In genomic region chr10:71398383-71399145, GRCm38 (mm10) we compare ENCODE assay signal across 27 mouse cellular contexts. TPM values are rescaled to one million over a fixed set of nuclear protein-coding genes. Genes with fewer than 3 reads are reported as not detected.
DNase-seq lines count a peak whose midpoint lies in the region; TF ChIP-seq lines count a peak whose summit lies in the region.
"Had no signal": no experiment of that assay in that cellular context is flagged by ENCODE, and none has a peak within 500 bp of the region (broad histone marks: within the 10 kb centered on the region; RNA-seq: fewer than 3 reads in every experiment).

No protein-coding gene starts in this region.

- WGBS in small intestine, adult 2 months: 48% methylated on average over 10 of the region's 10 CpGs
- 82% methylated on average over 10 of the region's 10 CpGs for WGBS in limb, embryonic 10.5 days

- no peak overlapping the region for H3K27ac ChIP-seq in CH12.LX (ENCODE audit: insufficient read depth, low read depth)
- H3K27ac ChIP-seq in small intestine, adult 2 months (ENCODE audit: insufficient read depth, low read depth, low read length): peak overlapping the region; percentile 70
- no peak overlapping the region for H3K27ac ChIP-seq in gastrocnemius, adult 2 months
- H3K27ac ChIP-seq in limb, embryonic 10.5 days: no peak overlapping the region
- H3K27ac ChIP-seq: embryonic facial prominence, embryonic 13.5 days; forebrain, embryonic 13.5 days; heart, embryonic 13.5 days; hindbrain, embryonic 12.5 days; midbrain, embryonic 10.5 days; neural tube, embryonic 13.5 days had no signal

- intact Hi-C loops in gastrocnemius, adult 2 months (cut with DNase I): no loop called here

- no peaks in the 10 kb centered on the region for H3K36me3 ChIP-seq in CH12.LX (replicated peaks in 1 of 2; ENCODE audit: control insufficient read depth in 1 of 2, insufficient read depth in 1 of 2, low read length in 1 of 2)
- no peaks in the 10 kb centered on the region for H3K36me3 ChIP-seq in small intestine, adult 2 months (ENCODE audit: control insufficient read depth, insufficient read depth, low read length)
- no peaks in the 10 kb centered on the region for H3K36me3 ChIP-seq in limb, embryonic 10.5 days
- H3K36me3 ChIP-seq: embryonic facial prominence, embryonic 13.5 days; heart, embryonic 13.5 days; hindbrain, embryonic 12.5 days; midbrain, embryonic 10.5 days; neural tube, embryonic 13.5 days had no signal

- no peaks in the 10 kb centered on the region for H3K79me2 ChIP-seq in CH12.LX (replicated peaks; ENCODE audit: control insufficient read depth, extremely low read depth, insufficient read depth, poor library complexity, severe bottlenecking)

- no peak for TF ChIP-seq CTCF in CH12.LX (conservative IDR thresholded peaks at IDR 0.05 in 1 of 2, IDR thresholded peaks at IDR 0.05 in 1 of 2; ENCODE audit: low read depth in 2 of 2, low read length in 2 of 2)
- TF ChIP-seq CTCF in small intestine, adult 2 months (IDR thresholded peaks at IDR 0.05; ENCODE audit: extremely low read depth, insufficient read length, insufficient replicate concordance, low read depth, low read length): no peak
- no peak for TF ChIP-seq CTCF in gastrocnemius, adult 2 months (IDR thresholded peaks at IDR 0.05)

- H3K9ac ChIP-seq in CH12.LX (ENCODE audit: insufficient read depth, low read depth): no peak overlapping the region
- H3K9ac ChIP-seq: embryonic facial prominence, embryonic 13.5 days; forebrain, embryonic 13.5 days; heart, embryonic 13.5 days; hindbrain, embryonic 12.5 days; liver, postnatal 0 days; neural tube, embryonic 13.5 days had no signal

- H3K27me3 ChIP-seq in CH12.LX (replicated peaks): no peaks in the 10 kb centered on the region
- H3K27me3 ChIP-seq in small intestine, adult 2 months (ENCODE audit: control insufficient read depth, insufficient read depth, low read length): no peaks in the 10 kb centered on the region
- H3K27me3 ChIP-seq in limb, embryonic 10.5 days (ENCODE audit: low read depth, poor library complexity, severe bottlenecking): no peaks in the 10 kb centered on the region
- H3K27me3 ChIP-seq: embryonic facial prominence, embryonic 13.5 days; forebrain, embryonic 13.5 days; heart, embryonic 13.5 days; hindbrain, embryonic 12.5 days; neural tube, embryonic 13.5 days had no signal

- H3K9me3 ChIP-seq in CH12.LX (replicated peaks; ENCODE audit: low read length): peaks cover 4% of the 10 kb centered on the region
- H3K9me3 ChIP-seq in limb, embryonic 10.5 days (replicated peaks): no peaks in the 10 kb centered on the region
- H3K9me3 ChIP-seq: embryonic facial prominence, embryonic 13.5 days; hindbrain, embryonic 12.5 days; midbrain, embryonic 10.5 days had no signal

- TF ChIP-seq EP300 in CH12.LX (IDR thresholded peaks at IDR 0.05; ENCODE audit: low read length): no peak

- no peak for TF ChIP-seq POLR2A in CH12.LX (IDR thresholded peaks at IDR 0.05; ENCODE audit: low read depth, low read length)
- TF ChIP-seq POLR2A in small intestine, adult 2 months (IDR thresholded peaks at IDR 0.05; ENCODE audit: low read depth, low read length): no peak

- no peak overlapping the region for H3K4me2 ChIP-seq in CH12.LX (ENCODE audit: insufficient read depth, low read depth, poor library complexity, severe bottlenecking)
- H3K4me2 ChIP-seq: embryonic facial prominence, embryonic 13.5 days; forebrain, embryonic 13.5 days; heart, embryonic 13.5 days; hindbrain, embryonic 12.5 days; liver, embryonic 11.5 days; neural tube, embryonic 13.5 days had no signal

- H3K4me1 ChIP-seq in CH12.LX (ENCODE audit: control insufficient read depth in 1 of 2, insufficient read depth in 2 of 2): peaks cover 0 to 11% of the 10 kb centered on the region in 2 experiments; a peak in 3 of 4 replicates
- H3K4me1 ChIP-seq in small intestine, adult 2 months (ENCODE audit: control insufficient read depth, insufficient read depth, insufficient read length, low read length): peaks cover 13% of the 10 kb centered on the region; the same call in 1 of the 2 replicates
- no peaks in the 10 kb centered on the region for H3K4me1 ChIP-seq in limb, embryonic 10.5 days
- H3K4me1 ChIP-seq: embryonic facial prominence, embryonic 13.5 days; forebrain, embryonic 13.5 days; heart, embryonic 13.5 days; hindbrain, embryonic 12.5 days; midbrain, embryonic 10.5 days; neural tube, embryonic 13.5 days had no signal

- dilution Hi-C loops in CH12.LX (cut with MboI; ENCODE audit: extremely low pct_ligation_motif_present, extremely low pct_unique_long_range_greater_than_20kb, low sequenced_read_pairs): no loop called here

- DNase-seq in kidney, adult 9 months: peak; percentile 74
- no peak for DNase-seq in kidney, adult 18-20 months
- no peak for DNase-seq in CH12.LX (ENCODE audit: extremely low read depth)
- DNase-seq in brain, adult 2 months (ENCODE audit: low read depth, low spot score): peak; percentile 9
- DNase-seq in gastrocnemius, adult 2 months: no peak
- DNase-seq in limb, embryonic 10.5 days (ENCODE audit: low spot score): no peak
- DNase-seq: adrenal gland, postnatal 14 days; cerebellum, adult 8-10 months; cerebellum, postnatal 36 days; embryo, embryonic 11 days; gastrocnemius, postnatal 10 days; heart, adult 18-20 months; heart, postnatal 14 days; left cerebral cortex, postnatal 4 days; liver, postnatal 0 days; right cerebral cortex, postnatal 14 days; thymus, postnatal 14 days had no signal

- in situ Hi-C loops in CH12.LX (cut with MboI; ENCODE audit: low pct_ligation_motif_present, low pct_unique_long_range_greater_than_20kb, low sequenced_read_pairs): loop anchor here (5.0 to 10.0 kb wide), 2 partner anchors 54 to 76 kb away; partner anchors contain the start of genes Cisd1 and Ipmk

- no peak overlapping the region for H3K4me3 ChIP-seq in CH12.LX (replicated peaks in 1 of 3; ENCODE audit: low read depth in 2 of 3, low read length in 2 of 3, poor library complexity in 1 of 3)
- no peak overlapping the region for H3K4me3 ChIP-seq in small intestine, adult 2 months (ENCODE audit: low read depth, low read length)
- H3K4me3 ChIP-seq in gastrocnemius, adult 2 months: no peak overlapping the region
- no peak overlapping the region for H3K4me3 ChIP-seq in limb, embryonic 10.5 days
- H3K4me3 ChIP-seq: embryonic facial prominence, embryonic 13.5 days; erythroblast, embryonic 14.5 days; forebrain, embryonic 13.5 days; heart, embryonic 13.5 days; hindbrain, embryonic 12.5 days; midbrain, embryonic 10.5 days; myocyte; neural tube, embryonic 13.5 days had no signal

- TF ChIP-seq RAD21 in CH12.LX (IDR thresholded peaks at IDR 0.05; ENCODE audit: low read depth, low read length): no peak

TF ChIP-seq in CH12.LX, 34 proteins besides CTCF, POLR2A, EP300 and RAD21:
- TF ChIP-seq MAFK (IDR thresholded peaks at IDR 0.05; ENCODE audit: insufficient replicate concordance, low read length) (no peak), ZNF384 (IDR thresholded peaks at IDR 0.05; ENCODE audit: low read depth, low read length) (peak; percentile 26; the same call in 1 of the 2 replicates)

RNA-seq across cellular contexts. Expression of gene Ipmk, which starts 51.0 kb away (rescaled TPM):
- total RNA-seq in CH12.LX (2012; rRNA removed): 14.7 and 15.2 TPM in 2 replicates
- total RNA-seq in CH12.LX (2014; rRNA removed): 21.8 and 23.8 TPM in 2 replicates
- polyA plus RNA-seq in CH12.LX (2012; ENCODE audit: insufficient read length, low read depth): 24.0 and 27.1 TPM in 2 replicates
- polyA plus RNA-seq in small intestine, adult 2 months (2012; rRNA removed): 35.2 and 111 TPM in 2 replicates
- total RNA-seq in gastrocnemius, adult 2 months (2021): 10 to 100 TPM; 18.1 to 20.6 TPM
- 18.3 and 19.6 TPM in 2 replicates for polyA plus RNA-seq in limb, embryonic 10.5 days (2016; fragmentation: Nextera tagmentation; extraction: Ambion mirVana)

RNA-seq across cellular contexts. Expression of gene Cisd1, which starts 53.8 kb away (rescaled TPM):
- total RNA-seq in CH12.LX (2012; rRNA removed) (111 and 113 TPM in 2 replicates), CH12.LX (2014; rRNA removed) (100 and 115 TPM in 2 replicates)
- polyA plus RNA-seq in CH12.LX (2012; ENCODE audit: insufficient read length, low read depth): 78.9 and 81.8 TPM in 2 replicates
- 47.2 and 75.8 TPM in 2 replicates for polyA plus RNA-seq in small intestine, adult 2 months (2012; rRNA removed)
- 100 to 1,000 TPM; 226 to 261 TPM for total RNA-seq in gastrocnemius, adult 2 months (2021)
- 112 and 125 TPM in 2 replicates for polyA plus RNA-seq in limb, embryonic 10.5 days (2016; fragmentation: Nextera tagmentation; extraction: Ambion mirVana)

Comparison
In these comparisons a context has a peak if more than half of its experiments do, and no peak if none do; other contexts are left out.
1. DNase-seq: peak in kidney, adult 9 months (single experiment) and brain, adult 2 months (single experiment); none in kidney, adult 18-20 months (single experiment), CH12.LX (single experiment), gastrocnemius, adult 2 months (single experiment) and limb, embryonic 10.5 days (single experiment).